Mouse (Mus musculus): ENCODE measurements around the gene Fam196a. TPM values are rescaled to one million over a fixed set of nuclear protein-coding genes. Genes with fewer than 3 reads are reported as not detected.

The Fam196a gene
- 0.02 TPM in 1 of 2 replicates, not detected in the other for polyA plus RNA-seq (2012; rRNA removed)

DNA sequence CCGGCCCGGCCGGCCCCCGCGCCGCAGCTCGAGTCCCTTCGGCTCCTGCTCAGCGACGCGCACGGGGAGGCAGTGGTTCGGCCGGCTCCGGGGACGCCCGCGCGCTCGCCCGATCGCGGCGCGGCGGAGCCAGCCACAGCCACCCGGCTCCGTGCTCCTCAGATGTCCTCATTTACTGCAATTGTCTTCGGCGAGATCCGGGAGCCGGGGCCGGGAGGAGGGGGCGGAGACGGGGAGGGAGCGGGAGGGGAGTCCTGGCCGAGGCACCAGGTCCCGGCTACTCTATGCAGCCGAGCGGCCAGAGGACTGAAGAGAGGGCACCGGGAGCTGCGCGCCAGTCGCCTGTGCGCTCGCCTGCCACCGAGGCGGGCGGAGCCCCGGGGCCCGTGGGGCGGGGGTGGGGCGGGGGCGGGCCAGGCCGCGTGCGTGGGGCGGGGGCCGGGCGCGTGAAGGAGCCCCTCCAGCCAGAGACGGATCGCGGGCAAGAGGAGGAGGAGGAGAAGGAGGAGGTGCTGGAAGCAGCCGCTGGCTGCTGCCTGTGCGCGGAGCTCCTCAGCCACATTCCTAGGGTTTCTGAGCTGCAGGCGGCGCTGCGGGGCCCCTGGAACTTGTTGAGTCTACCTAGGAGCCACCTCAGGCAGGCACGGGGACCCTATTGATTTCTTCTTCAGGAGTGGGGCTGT is at the start of gene Fam196a:
Gene Fam196a, minus strand, starts transcription at position 504 of the 683 bp plus-strand sequence.

